Mouse (Mus musculus): ENCODE results near the gene Dcakd. TPM values are rescaled to one million over a fixed set of nuclear protein-coding genes. Genes with fewer than 3 reads are reported as not detected.

Dcakd gene
- polyA plus RNA-seq, 1 experiment, result 24.7 TPM

GRCm38 (mm10) chr11:102964547-102965091 lies 63.5 kb downstream of the Dcakd start:
- WGBS, result 73% methylated on average over 16 of the region's 16 CpGs
- TF ChIP-seq POLR2A (IDR thresholded peaks at IDR 0.05; ENCODE audit: low read depth, low read length) (no peak), CTCF (IDR thresholded peaks at IDR 0.05; ENCODE audit: extremely low read depth, insufficient read depth, insufficient read length, insufficient replicate concordance) (no peak)
- no peaks in the 10 kb centered on the region for H3K36me3 ChIP-seq (ENCODE audit: control insufficient read depth, insufficient read depth, low read length)
- H3K27me3 ChIP-seq (ENCODE audit: control insufficient read depth, insufficient read depth, low read length), result peaks cover 3% of the 10 kb centered on the region; the same call in 1 of the 2 replicates
- no peak for DNase-seq (ENCODE audit: low read depth in 1 of 2, low spot score in 2 of 2)
- no peak overlapping the region for H3K4me3 ChIP-seq (ENCODE audit: extremely low read depth, insufficient read depth, insufficient read length)
- H3K4me1 ChIP-seq (ENCODE audit: control insufficient read depth, insufficient read depth, insufficient read length), result no peaks in the 10 kb centered on the region
- H3K27ac ChIP-seq (ENCODE audit: insufficient read depth, low read length), result no peak overlapping the region

DNA sequence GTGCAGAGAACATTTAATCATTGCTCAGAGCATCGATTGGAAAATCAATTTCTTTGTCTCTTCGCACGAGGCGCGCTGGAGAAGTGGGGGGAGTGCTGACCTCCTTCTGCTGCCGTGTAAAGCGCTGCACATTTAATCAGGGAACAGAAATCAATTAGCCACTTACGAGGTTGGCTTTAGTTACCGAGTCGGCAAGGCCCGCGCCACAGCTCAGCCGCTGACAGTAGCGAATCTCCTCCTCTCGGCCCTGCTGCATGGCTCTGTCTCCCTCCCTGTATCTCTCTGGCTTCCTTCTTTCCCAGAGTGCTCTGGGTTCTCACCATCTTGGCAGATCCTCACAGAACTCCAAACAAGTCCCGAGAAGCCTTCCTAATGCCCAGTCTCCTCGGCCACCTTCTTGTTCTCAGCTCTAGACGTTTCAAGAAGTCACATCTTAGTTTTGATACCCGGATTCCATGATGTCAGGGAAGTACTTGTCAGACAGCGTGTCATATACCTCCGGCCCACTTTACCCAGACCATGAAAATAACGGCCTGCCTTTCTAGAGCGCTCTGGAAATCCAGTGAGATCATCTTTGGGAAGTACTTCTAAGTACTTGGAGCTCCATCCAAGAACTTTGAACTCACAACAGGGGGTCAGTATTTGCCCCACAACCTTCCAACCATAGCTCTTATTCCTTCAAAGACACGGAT lies 64.1 kb downstream of the Dcakd start:
- Histone ChIP-seq H3K27ac (ENCODE audit: insufficient read depth, low read length) (no peak overlapping the region), H3K27me3 (ENCODE audit: control insufficient read depth, insufficient read depth, low read length) (peaks cover 3% of the 10 kb centered on the region; the same call in 1 of the 2 replicates), H3K36me3 (ENCODE audit: control insufficient read depth, insufficient read depth, low read length) (no peaks in the 10 kb centered on the region), H3K4me1 (ENCODE audit: control insufficient read depth, insufficient read depth, insufficient read length) (no peaks in the 10 kb centered on the region), H3K4me3 (ENCODE audit: extremely low read depth, insufficient read depth, insufficient read length) (no peak overlapping the region)
- WGBS, result 36% methylated on average over 24 of the region's 24 CpGs
- no peak for DNase-seq (ENCODE audit: low read depth in 1 of 2, low spot score in 2 of 2)
- TF ChIP-seq POLR2A (IDR thresholded peaks at IDR 0.05; ENCODE audit: low read depth, low read length) (no peak), CTCF (IDR thresholded peaks at IDR 0.05; ENCODE audit: extremely low read depth, insufficient read depth, insufficient read length, insufficient replicate concordance) (no peak)

DNA sequence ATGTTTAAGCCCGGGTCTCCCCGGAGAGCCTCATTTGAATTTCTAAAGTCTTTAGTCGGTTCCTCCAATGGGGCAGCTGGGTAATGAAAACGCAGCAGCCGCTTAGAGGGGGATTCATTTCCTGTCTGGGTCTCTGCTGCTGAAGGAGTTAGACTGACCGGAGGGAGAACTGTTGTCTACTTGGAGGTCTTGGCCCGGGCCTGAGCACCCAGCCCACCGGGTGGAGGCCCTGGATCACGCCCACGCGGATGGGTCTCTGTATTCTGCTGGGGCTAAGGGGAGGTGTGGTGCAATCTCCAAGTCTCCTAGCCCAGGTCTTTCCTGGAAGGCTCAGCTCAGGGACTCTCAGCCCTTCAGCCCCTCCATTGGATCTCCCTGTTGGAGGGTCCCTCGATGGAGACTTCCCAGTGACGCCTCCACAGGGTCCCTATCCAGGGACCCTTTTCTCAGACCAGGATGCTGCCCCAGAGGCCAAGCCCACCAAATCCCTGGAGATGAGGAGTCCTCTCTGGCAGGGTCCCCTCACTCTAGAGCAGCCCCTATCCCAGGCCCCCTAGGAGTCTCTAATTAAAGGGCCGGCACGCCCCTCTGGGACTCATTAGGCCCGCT lies 64.8 kb downstream of the Dcakd start:
- Histone ChIP-seq H3K36me3 (ENCODE audit: control insufficient read depth, insufficient read depth, low read length) (no peaks in the 10 kb centered on the region), H3K4me1 (ENCODE audit: control insufficient read depth, insufficient read depth, insufficient read length) (no peaks in the 10 kb centered on the region), H3K4me3 (ENCODE audit: extremely low read depth, insufficient read depth, insufficient read length) (no peak overlapping the region), H3K27me3 (ENCODE audit: control insufficient read depth, insufficient read depth, low read length) (peaks cover 3% of the 10 kb centered on the region; the same call in 1 of the 2 replicates), H3K27ac (ENCODE audit: insufficient read depth, low read length) (no peak overlapping the region)
- DNase-seq (ENCODE audit: low read depth in 1 of 2, low spot score in 2 of 2), result no peak
- 24% methylated on average over 16 of the region's 16 CpGs for WGBS
- TF ChIP-seq CTCF (IDR thresholded peaks at IDR 0.05; ENCODE audit: extremely low read depth, insufficient read depth, insufficient read length, insufficient replicate concordance) (no peak), POLR2A (IDR thresholded peaks at IDR 0.05; ENCODE audit: low read depth, low read length) (no peak)

GRCm38 (mm10) chr11:102962861-102963245 lies 65.3 kb downstream of the Dcakd start:
- 61% methylated on average over 7 of the region's 7 CpGs for WGBS
- no peaks in the 10 kb centered on the region for H3K36me3 ChIP-seq (ENCODE audit: control insufficient read depth, insufficient read depth, low read length)
- no peaks in the 10 kb centered on the region for H3K4me1 ChIP-seq (ENCODE audit: control insufficient read depth, insufficient read depth, insufficient read length)
- no peak for DNase-seq (ENCODE audit: low read depth in 1 of 2, low spot score in 2 of 2)
- H3K4me3 ChIP-seq (ENCODE audit: extremely low read depth, insufficient read depth, insufficient read length), result no peak overlapping the region
- no peak overlapping the region for H3K27ac ChIP-seq (ENCODE audit: insufficient read depth, low read length)
- H3K27me3 ChIP-seq (ENCODE audit: control insufficient read depth, insufficient read depth, low read length), result peaks cover 3% of the 10 kb centered on the region; the same call in 1 of the 2 replicates
- no peak for TF ChIP-seq POLR2A (IDR thresholded peaks at IDR 0.05; ENCODE audit: low read depth, low read length)
- no peak for TF ChIP-seq CTCF (IDR thresholded peaks at IDR 0.05; ENCODE audit: extremely low read depth, insufficient read depth, insufficient read length, insufficient replicate concordance)

- no peak for TF ChIP-seq POLR2A (IDR thresholded peaks at IDR 0.05; ENCODE audit: low read depth, low read length)
- TF ChIP-seq CTCF (IDR thresholded peaks at IDR 0.05; ENCODE audit: extremely low read depth, insufficient read depth, insufficient read length, insufficient replicate concordance), result no peak
- 63% methylated on average over 4 of the region's 4 CpGs for WGBS
- Histone ChIP-seq H3K27me3 (ENCODE audit: control insufficient read depth, insufficient read depth, low read length) (peaks cover 6% of the 10 kb centered on the region), H3K36me3 (ENCODE audit: control insufficient read depth, insufficient read depth, low read length) (no peaks in the 10 kb centered on the region), H3K4me3 (ENCODE audit: extremely low read depth, insufficient read depth, insufficient read length) (no peak overlapping the region), H3K4me1 (ENCODE audit: control insufficient read depth, insufficient read depth, insufficient read length) (no peaks in the 10 kb centered on the region), H3K27ac (ENCODE audit: insufficient read depth, low read length) (no peak overlapping the region)
- no peak for DNase-seq (ENCODE audit: low read depth in 1 of 2, low spot score in 2 of 2)
Observed at GRCm38 (mm10) chr11:102961082-102961481, 67.1 kb downstream of the Dcakd start.

- Histone ChIP-seq H3K4me1 (ENCODE audit: control insufficient read depth, insufficient read depth, insufficient read length) (no peaks in the 10 kb centered on the region), H3K4me3 (ENCODE audit: extremely low read depth, insufficient read depth, insufficient read length) (no peak overlapping the region), H3K27ac (ENCODE audit: insufficient read depth, low read length) (no peak overlapping the region), H3K27me3 (ENCODE audit: control insufficient read depth, insufficient read depth, low read length) (peaks cover 7% of the 10 kb centered on the region), H3K36me3 (ENCODE audit: control insufficient read depth, insufficient read depth, low read length) (no peaks in the 10 kb centered on the region)
- no peak for DNase-seq (ENCODE audit: low read depth in 1 of 2, low spot score in 2 of 2)
- WGBS, result 84% methylated on average over 1 of the region's 1 CpGs
- TF ChIP-seq POLR2A (IDR thresholded peaks at IDR 0.05; ENCODE audit: low read depth, low read length), result no peak
- no peak for TF ChIP-seq CTCF (IDR thresholded peaks at IDR 0.05; ENCODE audit: extremely low read depth, insufficient read depth, insufficient read length, insufficient replicate concordance)
Observed at GRCm38 (mm10) chr11:102958870-102959269, 69.3 kb downstream of the Dcakd start.

DNA sequence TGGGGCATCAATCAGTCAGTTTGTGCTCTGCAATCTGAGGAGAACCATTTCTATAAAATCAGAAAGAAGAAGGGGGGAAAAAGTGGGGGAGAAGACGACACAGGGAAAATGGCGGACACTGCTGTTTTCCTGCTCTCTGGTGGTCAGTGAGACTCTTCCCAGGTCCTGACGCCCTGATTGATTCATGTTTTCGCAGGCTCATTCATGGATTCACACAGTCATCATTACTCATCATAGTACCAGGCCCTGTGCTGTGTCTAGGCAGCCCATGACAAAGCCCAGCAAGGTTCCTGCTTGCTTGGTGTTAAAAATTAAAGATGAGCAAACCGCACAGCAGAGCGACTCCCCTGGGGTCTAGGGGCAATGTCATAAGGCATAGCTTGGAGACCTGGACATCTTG lies 69.7 kb downstream of the Dcakd start:
- no peak overlapping the region for H3K4me3 ChIP-seq (ENCODE audit: extremely low read depth, insufficient read depth, insufficient read length)
- TF ChIP-seq CTCF (IDR thresholded peaks at IDR 0.05; ENCODE audit: extremely low read depth, insufficient read depth, insufficient read length, insufficient replicate concordance), result no peak
- no peak for TF ChIP-seq POLR2A (IDR thresholded peaks at IDR 0.05; ENCODE audit: low read depth, low read length)
- 88% methylated on average over 6 of the region's 6 CpGs for WGBS
- H3K27me3 ChIP-seq (ENCODE audit: control insufficient read depth, insufficient read depth, low read length), result peaks cover 7% of the 10 kb centered on the region
- no peaks in the 10 kb centered on the region for H3K36me3 ChIP-seq (ENCODE audit: control insufficient read depth, insufficient read depth, low read length)
- no peak overlapping the region for H3K27ac ChIP-seq (ENCODE audit: insufficient read depth, low read length)
- no peak for DNase-seq (ENCODE audit: low read depth in 1 of 2, low spot score in 2 of 2)
- no peaks in the 10 kb centered on the region for H3K4me1 ChIP-seq (ENCODE audit: control insufficient read depth, insufficient read depth, insufficient read length)
